Mouse (Mus musculus) hematopoietic stem cell, adult 5-6 weeks (primary cell): ENCODE data around the gene Afmid. TPM values are rescaled to one million over a fixed set of nuclear protein-coding genes. Genes with fewer than 3 reads are reported as not detected.
A peak's percentile ranks its signal among the peaks of the same experiment; 100 is the strongest.

Experiments
- ATAC-seq, 2 experiments: fragments of 125-278 bp in 1 of 2; replicated peaks in 1 of 2; 2 replicates each; pipeline ENCODE4 v1.8.0; 2016 to 2017; ENCODE audit warnings: inconsistent platforms in 2 of 2, mild to moderate bottlenecking in 2 of 2, moderate number of reproducible peaks in 2 of 2, low read depth in 1 of 2, moderate TSS enrichment in 1 of 2; ENCODE audit not compliant: low FRiP score in 2 of 2, poor library complexity in 2 of 2, severe bottlenecking in 2 of 2, insufficient read depth in 1 of 2, low TSS enrichment in 1 of 2
- total RNA-seq: library from RNA; stranded (forward); fragments of 172-1452, 232-1000 nt; gene quantifications from 2 replicates; pipeline ENCODE4 v1.2.3, GENCODE M21; 2017

The Afmid gene
- total RNA-seq, 1 experiment from 2014 or later, result 4.5 TPM

DNA sequence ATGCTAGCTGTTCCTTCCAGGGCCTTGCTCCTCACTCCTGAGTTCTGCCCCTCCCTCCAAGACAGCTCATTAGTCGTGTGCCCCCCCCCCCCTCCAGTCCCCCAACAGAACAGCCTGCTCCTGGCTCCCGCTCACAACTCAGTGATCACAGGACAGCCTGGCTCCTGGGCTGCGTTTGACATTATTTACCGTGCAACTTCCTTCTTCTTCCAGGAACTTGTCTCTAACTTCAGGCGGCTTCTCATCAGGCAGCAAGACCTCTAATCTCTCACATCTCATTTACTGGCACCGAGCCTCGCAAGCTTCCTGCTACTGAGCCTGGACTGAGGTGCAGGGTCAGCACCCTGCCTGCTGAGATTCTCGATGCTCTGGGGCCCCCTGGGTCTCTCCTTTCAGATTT is 56.1 kb downstream of the Afmid start:
- ATAC-seq, result peak in 1 of 2 experiments; percentile 19; a peak in 1 of 4 replicates

DNA sequence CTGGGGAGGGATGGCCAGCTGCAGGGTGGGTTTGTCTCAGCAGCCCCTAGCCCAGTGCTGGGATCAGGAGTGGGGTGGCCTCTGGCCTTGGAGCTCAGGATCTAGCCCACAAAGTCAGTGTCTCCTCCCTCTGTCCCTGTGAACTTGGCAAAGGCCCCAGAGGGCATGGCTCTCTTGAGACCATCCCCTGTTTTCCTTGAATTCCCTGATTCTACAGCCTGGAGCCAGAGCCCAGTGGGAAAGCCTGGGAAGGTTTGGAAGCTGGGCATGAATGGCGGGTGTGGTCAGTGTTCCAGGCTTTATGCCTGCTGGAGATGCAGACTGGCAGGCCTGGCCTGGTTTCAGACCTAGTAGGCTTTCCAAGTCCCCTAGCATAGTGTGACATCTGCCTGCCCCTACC is 56.5 kb downstream of the Afmid start:
- no peak for ATAC-seq

GRCm38 (mm10) chr11:117886000-117886399 is 60.3 kb downstream of the Afmid start:
- ATAC-seq, result 0 out of 4 replicates have a peak, but pooled peaks of 1 of the 2 experiments have one; percentile 9

GRCm38 (mm10) chr11:117888168-117888852 is 62.6 kb downstream of the Afmid start:
- no peak for ATAC-seq

- no peak for ATAC-seq
Observed at GRCm38 (mm10) chr11:117888853-117889822, 63.4 kb downstream of the Afmid start.

Other genes starting within 250 kb of the Afmid start
- 24.6 and 25.4 TPM in 2 replicates for gene Tnrc6c, start 171.6 kb upstream of the Afmid start, total RNA-seq
- 1.5 and 2.9 TPM in 2 replicates for gene Tmc8, start 43.8 kb upstream of the Afmid start, total RNA-seq
- gene Tmc6, start 43.7 kb upstream of the Afmid start, total RNA-seq, result 12.6 and 23.0 TPM in 2 replicates
- gene 6030468B19Rik, start 28.3 kb upstream of the Afmid start, total RNA-seq, result 0.30 TPM in 1 of 2 replicates, not detected in the other
- gene Gm20708, start 16.3 kb upstream of the Afmid start, total RNA-seq, result 1.9 TPM in 1 of 2 replicates, not detected in the other
- gene Syngr2, start 16.3 kb upstream of the Afmid start, total RNA-seq, result 81.0 and 97.1 TPM in 2 replicates
- 40.1 and 49.0 TPM in 2 replicates for gene Tk1, start 168 bp downstream of the Afmid start, total RNA-seq
- gene Birc5, start 23.3 kb downstream of the Afmid start, total RNA-seq, result 114 and 124 TPM in 2 replicates
- gene Tmem235, start 34.8 kb downstream of the Afmid start, total RNA-seq, result not detected in 2 replicates
- 5.4 and 5.9 TPM in 2 replicates for gene Tha1, start 47.6 kb downstream of the Afmid start, total RNA-seq
- 38.0 and 44.5 TPM in 2 replicates for gene Socs3, start 144.1 kb downstream of the Afmid start, total RNA-seq
- 8.1 and 18.7 TPM in 2 replicates for gene Pgs1, start 160.4 kb downstream of the Afmid start, total RNA-seq